Mouse (Mus musculus) WW6 (cell line): Measurements from ENCODE around the gene Ppm1d.
A peak's percentile ranks its signal among the peaks of the same experiment; 100 is the strongest.

Experiments
- DNase-seq: peaks from one replicate; pipeline ENCODE4 v3.0.0-alpha.2; 2013; ENCODE audit warnings: low read depth, low spot score

Gene Ppm1d

GRCm38 (mm10) chr11:85329167-85329894, 18.3 kb downstream of the Ppm1d start:
- DNase-seq: no peak

GRCm38 (mm10) chr11:85334778-85335177, 23.7 kb downstream of the Ppm1d start:
- DNase-seq: peak; percentile 13

GRCm38 (mm10) chr11:85339173-85339831, 28.3 kb downstream of the Ppm1d start:
- no peak for DNase-seq

GRCm38 (mm10) chr11:85340070-85340616, 29.1 kb downstream of the Ppm1d start:
- DNase-seq: no peak

- peak; percentile 99 for DNase-seq
These were observed 41.7 kb downstream of the Ppm1d start, which contains the start of gene Bcas3 for GRCm38 (mm10) chr11:85352539-85353380. TSS of gene Bcas3 (plus strand) at chr11:85353167.

- DNase-seq: no peak
These were observed 42.8 kb downstream of the Ppm1d start for GRCm38 (mm10) chr11:85353819-85354218.

- DNase-seq: no peak
These were observed 48.6 kb downstream of the Ppm1d start for GRCm38 (mm10) chr11:85359641-85360040.

- peak; percentile 5 for DNase-seq
These were observed 50.6 kb downstream of the Ppm1d start for GRCm38 (mm10) chr11:85361621-85362020.

- no peak for DNase-seq
These were observed 55.1 kb downstream of the Ppm1d start for GRCm38 (mm10) chr11:85366168-85366567.

- DNase-seq: no peak
These were observed 56.8 kb downstream of the Ppm1d start for GRCm38 (mm10) chr11:85367823-85368222.

GRCm38 (mm10) chr11:85379091-85379490, 68.0 kb downstream of the Ppm1d start:
- no peak for DNase-seq

GRCm38 (mm10) chr11:85380046-85380445, 69.0 kb downstream of the Ppm1d start:
- no peak for DNase-seq

GRCm38 (mm10) chr11:85382055-85382454, 71.0 kb downstream of the Ppm1d start:
- DNase-seq: peak; percentile 46

- DNase-seq: no peak
These were observed 73.2 kb downstream of the Ppm1d start for GRCm38 (mm10) chr11:85383975-85384821.

GRCm38 (mm10) chr11:85392179-85392863, 81.3 kb downstream of the Ppm1d start:
- peak; percentile 34 for DNase-seq

- peak; percentile 9 for DNase-seq
These were observed 81.8 kb downstream of the Ppm1d start for GRCm38 (mm10) chr11:85392864-85393220.

- no peak for DNase-seq
These were observed 82.9 kb downstream of the Ppm1d start for GRCm38 (mm10) chr11:85393990-85394389.

- DNase-seq: no peak
These were observed 84.3 kb downstream of the Ppm1d start for GRCm38 (mm10) chr11:85395361-85395760.
